Mouse (Mus musculus): ENCODE results near the gene Cyp4f14. TPM values are rescaled to one million over a fixed set of nuclear protein-coding genes. Genes with fewer than 3 reads are reported as not detected.
A peak's percentile ranks its signal among the peaks of the same experiment; 100 is the strongest.

Cyp4f14 gene
- polyA plus RNA-seq (2012; rRNA removed), result 12.2 and 15.1 TPM in 2 replicates

DNA sequence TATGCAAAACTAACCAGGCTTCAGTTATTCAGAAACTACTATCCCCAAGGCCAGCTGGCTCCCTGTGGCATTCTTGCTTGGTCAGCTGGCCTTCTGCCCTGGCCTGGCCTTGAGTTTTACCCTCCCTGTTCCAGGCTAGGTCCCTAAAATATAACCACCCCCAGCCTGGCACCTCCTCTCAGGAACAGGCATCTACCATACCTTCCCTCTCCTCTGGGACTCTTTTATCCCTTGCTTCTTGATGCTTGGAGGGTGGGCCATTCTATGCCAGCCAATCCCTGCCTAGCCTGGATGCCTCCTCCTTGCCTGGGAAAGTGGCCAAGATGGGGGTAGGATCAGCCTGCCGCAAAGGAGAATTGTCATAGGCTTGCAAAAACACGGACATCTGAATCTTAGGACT, at the start of gene Cyp4f14:
Cyp4f14 (minus strand) TSS at position 212 of the 400 bp plus-strand sequence.
- peak in 1 of 2 experiments; percentile 14 for DNase-seq (ENCODE audit: extremely low spot score in 1 of 2, low spot score in 1 of 2)

DNA sequence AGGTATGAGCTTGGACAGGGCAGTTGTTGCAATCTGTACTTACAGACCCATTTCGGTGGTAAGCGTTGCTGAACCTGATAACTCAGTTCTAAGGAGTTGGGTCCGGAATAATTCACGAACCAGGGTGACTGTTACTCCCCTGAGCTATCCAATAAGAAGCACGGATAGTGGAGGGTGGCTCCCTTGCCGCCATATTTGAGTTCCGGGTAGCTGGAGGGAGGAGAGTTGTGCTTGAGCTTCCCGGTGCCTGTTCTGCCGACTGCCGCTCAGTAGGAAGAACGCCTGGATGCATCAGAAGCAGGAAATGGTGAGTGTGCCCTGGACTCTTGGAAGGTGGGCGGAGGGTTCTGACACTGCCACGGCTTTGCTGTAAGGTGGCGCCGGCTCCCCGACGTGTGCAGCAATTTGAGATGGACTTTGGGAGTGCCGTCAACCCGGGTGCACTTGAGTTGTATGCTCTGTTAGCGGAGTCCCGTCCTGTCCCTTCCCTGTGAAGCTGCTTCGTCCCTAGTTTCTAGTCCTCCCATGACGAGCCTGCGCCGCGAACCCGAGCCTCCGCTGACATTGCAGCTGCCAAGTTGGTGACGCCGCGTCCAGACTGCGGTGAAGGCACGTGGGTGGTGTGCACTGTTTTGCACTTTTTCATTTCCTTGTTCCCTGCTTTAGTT, 48.6 kb upstream of the Cyp4f14 start, which contains the start of gene Zfp472:
Zfp472 (plus strand) TSS at position 192 of the 668 bp plus-strand sequence.
- DNase-seq (ENCODE audit: extremely low spot score in 1 of 2, low spot score in 1 of 2), result peak; percentile 87 to 95

DNA sequence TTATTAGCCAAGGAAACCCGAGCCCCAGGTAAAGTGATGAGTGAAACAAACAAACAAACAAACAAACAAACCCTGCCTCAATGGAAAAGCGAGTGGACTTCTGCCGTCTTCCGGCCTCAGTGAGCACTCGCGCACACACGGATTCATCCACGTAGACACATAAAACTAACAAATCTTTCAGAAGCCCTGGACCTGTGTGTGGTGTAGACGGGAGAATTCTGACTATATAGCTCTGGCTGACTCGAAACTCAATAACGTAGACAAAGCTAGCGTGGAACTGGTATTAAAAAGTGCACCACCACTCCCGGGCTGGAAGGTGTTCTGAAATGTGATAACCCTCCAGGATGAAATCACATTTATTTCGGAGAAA, 48.1 kb upstream of the Cyp4f14 start:
- no peak for DNase-seq (ENCODE audit: extremely low spot score in 1 of 2, low spot score in 1 of 2)

DNA sequence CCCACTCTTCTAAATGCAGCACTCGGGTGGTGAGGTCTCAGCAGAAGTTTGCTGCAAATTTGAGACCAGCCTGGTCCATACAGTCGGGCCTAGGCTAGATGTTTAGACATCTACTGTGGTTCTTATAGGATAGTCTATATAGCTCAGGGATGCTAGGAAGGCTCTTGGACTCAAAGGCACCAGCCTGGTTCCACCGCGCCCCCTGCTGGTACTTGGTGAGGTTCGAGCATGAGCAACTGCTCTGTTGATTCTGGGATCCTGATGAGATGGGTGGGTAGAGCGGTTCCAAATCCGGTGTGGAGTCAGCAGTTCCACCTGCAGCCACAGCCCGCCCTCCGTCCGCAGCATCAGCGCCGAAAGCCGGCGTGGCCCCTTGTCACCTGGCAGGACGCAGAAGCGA, 34.3 kb upstream of the Cyp4f14 start:
- DNase-seq (ENCODE audit: extremely low spot score in 1 of 2, low spot score in 1 of 2), result peak; percentile 49 to 94

DNA sequence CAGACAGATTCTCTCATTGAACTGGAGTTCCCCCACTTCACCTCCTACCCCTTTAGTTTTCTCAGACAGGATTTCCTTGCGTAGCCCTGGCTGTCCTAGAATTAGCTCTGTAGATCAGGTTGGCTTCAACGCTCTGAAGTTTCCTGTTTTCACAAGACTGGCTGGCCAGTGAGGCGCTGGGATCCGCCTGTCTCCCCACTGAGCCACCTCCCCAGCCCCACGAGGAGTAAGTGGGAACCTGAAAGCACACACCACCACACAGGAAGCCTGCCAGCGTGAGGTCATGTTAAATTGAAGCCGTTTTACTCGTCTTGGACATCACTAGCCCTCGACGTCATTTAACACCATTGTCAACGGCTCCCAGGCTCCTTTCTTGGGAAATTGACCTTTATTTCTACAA, 33.9 kb upstream of the Cyp4f14 start:
- DNase-seq (ENCODE audit: extremely low spot score in 1 of 2, low spot score in 1 of 2), result no peak

DNA sequence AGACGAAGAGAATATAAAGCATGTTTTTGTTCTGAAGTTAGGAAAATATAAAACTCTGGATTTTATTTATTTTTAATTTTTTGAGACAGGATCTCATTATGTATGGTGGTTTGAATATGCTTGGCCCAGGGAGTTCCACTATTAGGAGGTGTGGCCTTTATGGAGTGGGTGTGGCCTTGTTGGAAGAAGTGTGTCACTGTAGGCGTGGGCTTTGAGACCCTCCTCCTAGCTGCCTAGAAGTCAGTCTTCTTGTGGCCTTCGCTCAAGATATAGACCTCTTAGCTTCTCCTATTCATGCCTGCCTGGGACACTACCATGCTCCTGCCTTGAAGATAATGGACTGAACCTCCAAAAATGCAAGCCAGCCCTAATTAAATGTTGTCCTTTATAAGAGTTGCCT, 33.0 kb upstream of the Cyp4f14 start:
- DNase-seq (ENCODE audit: extremely low spot score in 1 of 2, low spot score in 1 of 2), result no peak

DNA sequence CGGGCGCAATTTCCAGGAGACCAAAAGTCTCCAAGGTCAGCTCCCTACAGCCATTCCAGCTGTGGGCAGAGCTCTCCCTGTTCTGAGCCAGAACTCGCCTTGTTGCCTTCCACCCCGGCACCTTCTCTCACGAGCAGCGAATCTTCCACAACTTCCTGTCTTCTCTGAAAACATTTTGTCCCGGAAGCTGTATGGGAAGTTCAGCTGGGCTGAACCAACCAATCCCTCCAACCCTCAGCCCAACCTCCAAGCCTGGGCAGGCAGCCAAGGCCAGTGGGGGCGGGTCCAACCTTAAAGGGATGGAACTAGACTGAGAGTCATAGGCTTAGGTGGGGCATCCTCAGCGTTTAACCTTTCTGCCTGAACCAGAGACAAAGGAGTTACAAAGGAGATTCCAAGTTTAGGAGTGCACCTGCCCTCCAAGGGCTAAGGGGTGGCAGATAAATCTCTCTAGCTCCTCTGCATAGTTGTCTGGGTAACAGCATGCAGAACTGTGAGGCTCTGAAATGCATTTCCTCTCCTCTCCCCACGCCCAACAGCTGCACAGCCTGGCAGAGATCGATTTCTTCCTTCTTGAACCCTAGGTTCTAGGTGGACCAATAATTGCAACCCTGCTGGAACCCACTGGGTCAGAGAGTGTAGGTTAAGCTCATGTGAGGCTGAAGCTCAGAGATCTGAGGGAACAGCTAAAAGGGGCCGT, 30.2 kb upstream of the Cyp4f14 start, which contains the start of gene Cyp4f13:
Cyp4f13 (minus strand) TSS at position 188 of the 700 bp plus-strand sequence.
- DNase-seq (ENCODE audit: extremely low spot score in 1 of 2, low spot score in 1 of 2), result peak; percentile 84 to 95

DNA sequence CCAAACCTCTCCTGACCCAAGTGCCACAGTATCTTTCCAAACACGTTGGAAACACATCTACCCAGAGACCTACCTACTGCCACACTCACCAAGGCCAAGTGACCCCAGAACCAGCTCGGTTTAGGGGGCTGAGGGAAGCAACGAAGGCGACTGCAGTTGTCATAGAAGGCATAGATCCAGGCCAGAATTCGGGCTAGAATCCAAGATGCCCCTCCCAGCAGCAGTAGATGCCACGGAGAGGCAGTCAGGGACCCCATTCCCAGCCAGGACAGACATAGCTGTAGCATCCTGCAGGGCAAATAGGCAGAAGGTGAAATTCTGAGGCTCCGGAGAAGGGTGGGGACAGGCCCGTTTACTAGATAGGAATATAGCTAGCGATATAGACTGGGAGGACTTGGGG, 29.6 kb upstream of the Cyp4f14 start:
- no peak for DNase-seq (ENCODE audit: extremely low spot score in 1 of 2, low spot score in 1 of 2)

DNA sequence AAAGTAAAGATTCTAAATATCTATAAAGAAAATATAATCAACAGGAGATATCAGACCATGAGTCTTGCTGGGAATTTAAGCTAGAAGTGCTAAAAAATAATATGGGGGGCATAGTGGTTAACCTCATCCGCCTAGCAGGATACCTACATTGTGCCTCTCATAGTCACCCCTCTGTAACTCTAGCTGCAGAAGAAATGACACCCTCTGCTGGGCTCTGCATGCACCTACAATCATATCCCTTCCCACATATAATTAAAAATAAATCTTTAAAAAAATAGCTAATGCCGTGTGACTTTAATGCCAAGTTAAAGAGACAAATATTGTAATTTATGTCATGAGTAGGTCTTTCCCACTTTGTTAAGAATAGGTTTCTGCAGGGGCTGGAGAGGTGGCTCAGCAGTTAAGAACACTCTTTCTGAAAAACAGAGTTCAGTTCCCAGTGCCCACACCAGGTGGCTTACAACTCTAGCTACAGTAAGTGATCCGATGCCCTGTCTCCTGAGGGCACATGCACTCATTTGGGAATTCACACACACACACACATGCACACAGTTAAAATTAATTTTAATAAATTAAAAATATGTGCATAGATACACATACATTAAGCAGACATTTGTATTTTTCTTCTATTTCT, 27.4 kb upstream of the Cyp4f14 start:
- DNase-seq (ENCODE audit: extremely low spot score in 1 of 2, low spot score in 1 of 2), result no peak

DNA sequence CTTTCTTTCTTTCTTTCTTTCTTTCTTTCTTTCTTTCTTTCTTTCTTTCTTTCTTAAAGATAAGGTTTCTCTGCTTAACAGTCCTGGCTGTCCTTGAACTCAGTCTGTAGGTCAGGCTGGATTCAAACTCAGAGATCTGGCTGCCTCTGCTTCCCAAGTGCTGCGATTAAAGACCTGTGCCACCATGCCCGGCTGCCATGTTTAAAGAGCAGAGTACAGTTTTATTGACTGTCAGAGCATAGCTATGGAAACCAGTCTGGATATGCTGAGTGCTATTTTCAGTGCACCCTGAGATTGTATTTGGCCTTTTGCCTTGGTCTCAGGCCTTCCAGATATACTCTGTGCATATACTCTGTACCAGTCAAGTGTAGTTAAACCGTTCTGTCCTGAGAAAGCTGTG, 26.5 kb upstream of the Cyp4f14 start:
- no peak for DNase-seq (ENCODE audit: extremely low spot score in 1 of 2, low spot score in 1 of 2)

DNA sequence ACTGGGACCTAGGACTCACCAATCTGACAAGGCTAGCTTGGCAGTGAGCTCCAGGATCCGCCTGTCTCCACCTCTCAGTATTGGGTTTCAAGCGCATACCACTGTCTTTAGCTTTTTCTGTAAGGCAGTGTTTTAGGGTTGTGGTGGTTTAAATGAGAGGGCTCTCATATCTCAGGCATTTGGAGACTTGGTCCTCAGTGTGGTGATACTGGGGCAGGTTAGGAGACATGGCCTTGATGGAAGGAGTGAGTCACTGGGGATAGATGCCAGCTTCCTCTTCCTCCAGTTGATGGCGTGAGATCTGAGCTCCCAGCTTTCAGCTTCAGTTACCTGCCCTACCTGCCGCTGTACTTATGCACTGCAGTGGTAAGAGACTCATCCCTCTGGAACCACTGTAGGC, 22.7 kb upstream of the Cyp4f14 start:
- DNase-seq (ENCODE audit: extremely low spot score in 1 of 2, low spot score in 1 of 2), result no peak

DNA sequence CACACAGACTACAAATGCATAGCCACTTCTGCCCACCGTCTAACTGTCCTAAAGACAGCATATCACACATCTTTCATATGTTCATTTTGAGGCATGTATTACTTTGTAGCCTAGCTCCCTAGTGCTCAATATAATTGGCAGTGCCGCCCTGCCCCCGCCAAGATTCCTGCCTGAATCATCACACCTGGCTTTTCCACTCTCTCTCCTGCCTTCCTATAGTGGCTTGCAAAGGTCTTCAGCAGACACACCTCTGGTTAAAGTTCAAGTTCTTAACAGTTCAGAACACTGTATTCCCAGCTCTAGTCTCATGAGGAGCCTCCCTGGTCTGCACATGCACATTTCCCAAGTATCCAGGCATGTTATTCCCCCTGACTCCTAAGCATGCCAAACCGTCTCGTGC, 10.7 kb upstream of the Cyp4f14 start:
- DNase-seq (ENCODE audit: extremely low spot score in 1 of 2, low spot score in 1 of 2), result no peak

DNA sequence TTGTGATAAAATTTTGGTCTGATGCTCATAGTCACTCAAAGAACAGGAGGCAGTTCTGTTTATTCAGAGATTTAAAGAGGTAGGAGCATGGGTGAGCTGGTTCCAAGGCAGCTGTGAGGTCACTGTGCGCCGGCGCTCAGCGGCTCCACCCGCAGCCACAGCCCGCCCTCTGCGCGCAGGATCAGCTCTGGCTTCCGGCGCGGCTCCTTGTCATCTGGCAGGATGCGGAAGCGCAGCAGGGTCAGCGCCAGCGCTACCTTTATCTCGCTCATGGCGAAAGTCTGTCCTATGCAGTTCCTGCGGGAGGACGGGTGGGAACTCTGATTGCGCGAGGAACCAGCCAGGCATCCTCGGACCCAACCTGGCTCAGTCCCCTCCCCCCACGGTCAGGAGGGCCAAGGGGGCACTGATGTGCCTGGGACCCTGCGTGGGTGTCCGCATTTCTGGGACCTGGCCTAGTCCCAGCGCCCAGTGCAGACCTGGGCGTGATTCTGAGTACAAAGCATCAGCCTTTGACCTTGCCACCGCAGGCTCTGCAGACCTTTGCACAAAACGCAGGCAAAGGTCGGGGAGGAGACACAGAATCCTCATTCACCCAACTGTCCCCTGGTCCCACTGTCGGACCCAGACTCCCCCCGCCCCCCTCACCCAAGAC, 7.6 kb upstream of the Cyp4f14 start:
- peak; percentile 35 to 75 for DNase-seq (ENCODE audit: extremely low spot score in 1 of 2, low spot score in 1 of 2)

DNA sequence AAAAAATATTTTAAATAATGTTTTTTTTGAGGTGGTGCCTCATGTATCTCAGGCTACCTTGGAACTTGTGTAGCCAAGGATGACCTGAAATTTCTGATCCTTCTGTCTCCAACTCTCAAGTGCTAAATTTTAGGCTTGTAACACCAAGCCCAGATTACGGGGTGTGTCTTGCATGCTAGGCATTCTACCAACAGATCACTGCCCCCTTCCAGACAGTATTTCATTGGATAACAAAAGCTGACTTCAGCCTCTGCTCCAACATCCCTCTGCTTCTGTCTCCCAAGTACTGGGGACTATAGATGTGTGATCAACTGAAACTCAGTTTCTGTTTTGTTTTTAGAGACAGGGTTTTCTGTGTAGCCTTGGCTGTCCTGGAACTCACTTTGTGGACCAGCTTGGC, 6.5 kb upstream of the Cyp4f14 start:
- DNase-seq (ENCODE audit: extremely low spot score in 1 of 2, low spot score in 1 of 2), result no peak

DNA sequence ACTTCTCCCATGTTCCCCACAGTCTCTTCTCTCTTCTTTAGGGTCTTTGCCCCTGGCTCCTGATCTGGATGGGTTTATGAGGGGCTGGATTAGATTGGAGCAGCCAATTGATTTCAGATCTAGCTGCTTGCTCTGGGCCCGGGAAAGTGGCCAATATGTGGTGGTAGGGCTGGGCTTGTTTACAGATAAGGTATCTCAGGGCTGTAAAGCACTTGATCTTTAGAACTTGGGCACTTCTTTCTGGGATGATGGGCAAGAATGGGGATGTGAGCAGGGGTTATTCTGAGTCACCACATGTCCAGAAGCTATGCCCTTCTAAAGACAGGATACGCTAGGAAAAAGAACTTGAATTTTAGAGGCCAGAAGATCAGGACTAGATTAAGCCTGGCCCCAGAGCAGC, 2.0 kb upstream of the Cyp4f14 start:
- DNase-seq (ENCODE audit: extremely low spot score in 1 of 2, low spot score in 1 of 2), result no peak

DNA sequence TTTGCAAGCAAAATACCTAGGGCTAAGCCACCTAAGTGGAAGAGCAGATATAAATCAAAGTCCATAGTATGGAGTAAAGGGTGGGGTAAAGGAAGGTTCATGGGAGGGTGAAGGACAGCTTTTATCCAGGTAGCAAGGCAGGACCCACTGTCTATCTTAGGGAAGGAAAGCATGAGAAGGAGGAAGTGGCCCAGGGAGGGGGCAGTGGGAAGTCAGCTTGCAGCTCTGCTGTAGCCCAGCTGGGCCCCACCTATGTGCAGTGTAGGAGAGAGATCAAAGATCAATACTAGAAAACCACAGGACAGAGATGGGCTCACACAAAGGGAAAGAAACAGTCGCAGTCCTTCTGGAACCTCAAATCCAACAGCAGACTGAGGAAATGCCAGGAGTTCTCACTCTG, 1.1 kb downstream of the Cyp4f14 start:
- no peak for DNase-seq (ENCODE audit: extremely low spot score in 1 of 2, low spot score in 1 of 2)

DNA sequence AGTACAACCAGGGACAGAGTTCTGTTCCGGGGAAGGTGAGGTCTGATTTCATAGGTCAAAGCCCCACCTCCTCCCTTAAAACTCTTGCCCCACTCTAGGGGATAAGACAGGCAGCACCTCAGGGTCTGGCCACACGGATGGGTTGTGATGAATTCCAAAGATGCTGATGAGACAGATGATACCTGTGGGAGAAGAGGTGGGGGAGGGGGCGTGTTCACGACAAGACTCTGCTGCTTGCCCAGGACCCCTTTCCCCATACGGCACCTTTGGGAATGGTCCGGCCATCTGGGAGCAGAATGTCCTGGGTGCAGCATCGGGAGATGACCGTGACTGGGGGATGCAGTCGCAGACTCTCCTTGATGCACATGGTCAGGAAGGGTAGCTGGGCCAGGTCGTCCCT, 11.0 kb downstream of the Cyp4f14 start:
- no peak for DNase-seq (ENCODE audit: extremely low spot score in 1 of 2, low spot score in 1 of 2)

DNA sequence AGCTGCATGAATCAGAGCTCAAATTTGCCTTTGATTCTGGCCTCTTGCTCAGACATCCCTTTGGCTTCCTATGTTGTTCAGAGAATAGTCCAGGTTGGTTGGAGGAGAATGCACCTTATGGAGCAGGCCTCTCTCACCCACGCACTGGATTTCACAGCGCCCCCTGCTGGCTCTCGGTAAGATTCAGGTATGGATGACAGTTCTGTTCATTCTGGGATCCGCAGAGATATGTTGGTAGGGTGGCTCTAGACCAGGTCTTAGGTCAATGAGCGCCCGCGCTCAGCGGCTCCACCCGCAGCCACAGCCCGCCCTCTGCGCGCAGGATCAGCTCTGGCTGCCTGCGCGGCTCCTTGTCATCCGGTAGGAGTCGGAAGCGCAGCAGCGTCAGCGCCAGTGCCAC, 11.9 kb downstream of the Cyp4f14 start:
- DNase-seq (ENCODE audit: extremely low spot score in 1 of 2, low spot score in 1 of 2), result peak in 1 of 2 experiments; percentile 39

DNA sequence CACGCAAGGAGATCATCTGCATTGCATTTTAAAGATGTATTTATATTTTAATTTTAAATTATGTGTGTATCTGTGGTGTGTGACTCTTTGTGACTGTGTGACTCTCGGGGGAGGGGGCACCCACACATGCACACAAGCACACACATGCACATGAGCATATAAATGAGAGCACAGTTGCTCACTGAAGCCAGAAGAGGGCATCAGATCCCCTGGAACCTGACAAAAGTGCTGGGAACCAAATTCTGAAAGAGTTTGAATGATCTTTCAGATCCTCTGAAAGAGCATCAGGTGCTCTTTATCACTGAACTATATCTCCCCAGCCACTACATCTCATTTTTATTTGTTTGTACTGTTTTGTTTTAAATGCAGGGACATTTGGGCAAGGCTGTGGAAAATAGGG, 12.7 kb downstream of the Cyp4f14 start:
- no peak for DNase-seq (ENCODE audit: extremely low spot score in 1 of 2, low spot score in 1 of 2)

DNA sequence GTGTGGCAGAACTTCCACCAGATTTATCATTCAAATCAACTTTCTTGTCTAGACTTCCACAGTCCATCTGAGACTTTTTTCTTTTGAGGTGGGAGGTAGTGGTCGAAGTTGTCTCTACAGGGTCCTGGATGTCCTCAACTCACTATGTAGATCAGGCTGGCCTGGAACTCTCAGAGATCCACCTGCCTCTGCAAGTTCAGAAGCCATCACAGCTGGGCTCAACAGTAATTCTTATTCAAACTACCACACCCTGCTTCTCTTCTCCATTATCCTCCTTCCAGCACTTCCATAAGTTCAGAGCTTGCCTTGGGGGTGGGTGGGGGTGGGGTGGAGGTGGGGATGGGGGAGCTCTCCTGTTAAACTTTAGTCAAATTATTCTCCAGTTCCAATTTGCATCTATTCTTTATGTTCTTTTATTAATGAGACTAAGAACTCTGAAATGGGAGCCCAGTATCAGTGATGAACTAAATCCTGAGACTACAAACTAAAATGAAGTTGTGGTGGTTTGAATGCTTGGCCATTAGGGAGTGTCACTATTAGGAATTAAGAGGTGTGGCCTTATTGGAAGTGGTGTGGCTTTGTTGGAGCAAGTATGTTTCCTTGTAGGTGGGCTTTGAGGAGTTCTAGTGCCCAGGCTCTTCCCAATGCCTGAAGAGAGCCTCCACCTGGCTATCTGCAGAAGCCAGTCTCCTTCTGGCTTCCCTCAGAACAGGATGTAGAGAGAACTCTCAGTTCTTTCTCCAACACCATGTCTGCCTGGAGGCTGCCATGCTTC, 15.2 kb downstream of the Cyp4f14 start:
- DNase-seq (ENCODE audit: extremely low spot score in 1 of 2, low spot score in 1 of 2), result no peak
